Mouse (Mus musculus): ENCODE measurements around the gene Gpr19. TPM values are rescaled to one million over a fixed set of nuclear protein-coding genes. Genes with fewer than 3 reads are reported as not detected.

Gpr19 gene
- polyA plus RNA-seq (2015; fragmentation: Nextera tagmentation; extraction: Ambion mirVana): 13.5 and 13.6 TPM in 2 replicates

DNA sequence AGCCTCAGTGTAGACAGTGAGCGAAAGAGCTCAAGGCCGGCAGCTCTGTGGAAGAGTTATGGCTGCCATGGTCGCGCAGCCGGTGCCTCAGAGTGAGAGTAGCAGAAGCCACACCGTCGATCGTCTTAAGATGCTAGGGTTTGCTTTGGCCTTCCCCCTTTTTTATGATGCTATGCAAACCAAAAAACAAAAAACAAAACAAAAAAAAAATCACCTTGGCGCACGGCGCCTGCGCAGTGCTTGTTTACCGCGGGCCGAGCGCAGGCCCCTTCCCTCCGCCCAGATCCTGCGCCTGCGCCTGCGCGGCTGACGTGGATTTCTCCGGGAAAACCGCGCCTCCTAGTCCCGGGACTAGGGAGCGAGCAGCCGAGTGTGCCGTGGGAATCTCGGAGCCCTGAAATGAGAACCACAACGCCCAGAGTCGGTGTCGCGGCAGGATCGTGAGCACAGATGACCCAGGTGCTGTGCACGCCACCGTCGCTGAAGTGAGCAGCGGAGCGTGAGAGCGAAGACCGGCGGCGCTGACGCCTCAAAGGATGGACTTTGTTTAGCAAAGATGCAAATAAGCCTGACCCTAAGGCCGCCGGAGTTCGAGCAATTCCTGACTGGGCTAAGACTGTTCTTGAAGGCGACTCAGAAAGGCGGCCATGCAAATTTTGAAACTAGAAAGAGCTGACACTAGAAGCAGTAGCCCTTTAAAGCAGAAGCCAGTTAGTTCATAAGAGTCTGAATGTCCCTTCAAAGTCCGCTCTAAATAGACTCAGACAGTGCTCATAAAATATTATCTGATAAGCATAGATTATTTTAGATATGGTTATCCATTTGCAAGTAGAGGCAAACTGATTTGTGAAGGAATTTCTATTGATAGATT lies at the start of gene Gpr19:
Gpr19 (minus strand) TSS at position 484 of the 871 bp plus-strand sequence.
- ATAC-seq (ENCODE audit: low FRiP score, low TSS enrichment): peak; percentile 93
- H3K4me1 ChIP-seq (ENCODE audit: insufficient read depth, low read length): peaks cover 10% of the 10 kb centered on the region
- H3K36me3 ChIP-seq (ENCODE audit: insufficient read depth, low read length): no peaks in the 10 kb centered on the region
- H3K27me3 ChIP-seq (ENCODE audit: insufficient read depth, low read length): no peaks in the 10 kb centered on the region
- no peaks in the 10 kb centered on the region for H3K9me3 ChIP-seq (ENCODE audit: low read length)
- peak within 1 kb of the TSS; percentile 100 for H3K27ac ChIP-seq (ENCODE audit: low read length)
- peak within 1 kb of the TSS; percentile 65 for H3K4me3 ChIP-seq (ENCODE audit: low read length)
- WGBS: under 1% methylated on average over 51 of the region's 51 CpGs
- peak within 1 kb of the TSS; percentile 81 for H3K4me2 ChIP-seq (replicated peaks; ENCODE audit: low read depth, low read length)
- peak within 1 kb of the TSS; percentile 96 for H3K9ac ChIP-seq (replicated peaks; ENCODE audit: low read length)

DNA sequence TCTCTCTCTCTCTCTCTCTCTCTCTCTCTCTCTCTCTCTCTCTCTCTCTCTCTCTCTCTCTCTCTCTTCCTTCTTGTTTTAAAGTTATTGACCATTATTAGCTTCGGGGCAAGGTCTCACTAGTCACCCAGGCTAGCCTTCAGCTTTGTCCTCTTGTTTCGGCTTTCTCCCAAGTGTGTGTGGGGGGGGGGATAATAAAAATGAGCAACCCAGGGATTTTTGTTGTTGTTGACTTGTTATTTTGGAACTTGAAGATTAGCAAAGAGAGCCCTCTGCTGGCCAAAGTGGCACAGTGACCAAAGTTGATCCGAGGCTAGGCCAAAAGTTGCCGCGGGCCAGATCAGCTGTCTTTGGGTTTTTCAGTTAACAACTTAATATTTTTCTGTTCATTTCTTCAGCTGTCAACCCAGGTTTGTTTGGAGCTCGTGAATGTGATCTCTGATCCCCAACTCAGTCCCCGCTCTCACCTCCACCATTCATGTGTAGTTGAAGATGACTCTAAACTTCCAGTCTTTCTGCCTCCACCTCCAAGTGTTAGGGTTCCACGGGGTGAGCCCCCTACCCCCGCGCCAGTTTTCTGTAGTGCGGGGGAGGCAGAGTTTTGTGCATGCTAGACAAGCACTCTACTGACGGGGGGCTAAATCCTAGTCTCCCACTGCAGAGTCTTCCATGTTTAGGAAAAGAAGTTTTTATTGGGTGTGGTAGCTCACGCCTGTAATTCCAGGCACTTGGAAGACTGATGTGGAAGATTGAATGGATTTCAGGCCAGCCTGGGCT lies 49.1 kb upstream of the Gpr19 start:
- no peaks in the 10 kb centered on the region for H3K9me3 ChIP-seq (ENCODE audit: low read length)
- H3K4me1 ChIP-seq (ENCODE audit: insufficient read depth, low read length): peaks cover 20% of the 10 kb centered on the region
- no peak overlapping the region for H3K4me2 ChIP-seq (replicated peaks; ENCODE audit: low read depth, low read length)
- no peak overlapping the region for H3K27ac ChIP-seq (ENCODE audit: low read length)
- H3K9ac ChIP-seq (replicated peaks; ENCODE audit: low read length): no peak overlapping the region
- no peaks in the 10 kb centered on the region for H3K27me3 ChIP-seq (ENCODE audit: insufficient read depth, low read length)
- H3K36me3 ChIP-seq (ENCODE audit: insufficient read depth, low read length): no peaks in the 10 kb centered on the region
- H3K4me3 ChIP-seq (ENCODE audit: low read length): no peak overlapping the region
- no peak for ATAC-seq (ENCODE audit: low FRiP score, low TSS enrichment)
- WGBS: 45% methylated on average over 13 of the region's 13 CpGs

DNA sequence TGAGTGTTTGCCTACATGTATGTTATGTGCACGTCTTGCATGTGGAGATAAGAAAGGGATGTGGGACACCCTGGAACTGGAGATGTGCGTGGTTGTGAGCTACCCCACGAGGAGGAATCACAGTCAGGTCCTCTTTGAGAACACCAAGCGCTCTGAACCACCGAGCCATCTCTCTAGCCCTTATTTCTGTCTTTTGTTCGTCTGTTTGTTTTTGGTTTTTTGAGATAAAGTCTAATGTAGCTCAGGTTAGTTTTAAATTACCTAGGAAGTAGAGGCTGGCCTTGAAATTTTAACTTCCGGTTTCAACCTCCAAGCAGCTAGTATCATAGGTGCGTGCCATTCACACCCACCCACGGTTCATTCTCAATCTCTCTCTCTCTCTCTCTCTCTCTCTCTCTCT lies 48.5 kb upstream of the Gpr19 start:
- no peaks in the 10 kb centered on the region for H3K27me3 ChIP-seq (ENCODE audit: insufficient read depth, low read length)
- no peak overlapping the region for H3K4me3 ChIP-seq (ENCODE audit: low read length)
- H3K27ac ChIP-seq (ENCODE audit: low read length): no peak overlapping the region
- ATAC-seq (ENCODE audit: low FRiP score, low TSS enrichment): no peak
- H3K9me3 ChIP-seq (ENCODE audit: low read length): no peaks in the 10 kb centered on the region
- WGBS: 79% methylated on average over 9 of the region's 9 CpGs
- H3K4me1 ChIP-seq (ENCODE audit: insufficient read depth, low read length): peaks cover 20% of the 10 kb centered on the region
- peaks cover 2% of the 10 kb centered on the region; the same call in 1 of the 2 replicates for H3K36me3 ChIP-seq (ENCODE audit: insufficient read depth, low read length)
- no peak overlapping the region for H3K4me2 ChIP-seq (replicated peaks; ENCODE audit: low read depth, low read length)
- H3K9ac ChIP-seq (replicated peaks; ENCODE audit: low read length): no peak overlapping the region

DNA sequence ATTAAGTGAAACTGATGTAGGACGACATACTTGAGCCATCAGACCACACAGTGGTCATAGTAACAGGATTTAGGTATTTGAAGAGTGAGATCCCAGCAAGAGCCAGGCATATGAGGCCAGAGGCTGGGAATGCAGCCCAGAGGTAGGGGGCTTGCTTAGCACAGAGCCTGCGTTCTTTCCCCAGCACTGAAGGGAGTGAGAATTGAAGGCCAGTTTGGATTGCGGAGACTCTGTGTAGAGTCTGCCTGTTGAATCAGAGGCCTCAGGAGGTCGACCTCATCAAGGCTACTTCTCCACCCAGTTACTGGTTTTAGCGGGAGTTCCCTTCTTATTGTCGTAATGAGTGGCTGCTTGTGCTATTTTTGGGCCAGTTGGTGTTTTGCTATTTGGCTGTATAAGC lies 47.7 kb upstream of the Gpr19 start:
- WGBS: 68% methylated on average over 6 of the region's 6 CpGs
- H3K4me3 ChIP-seq (ENCODE audit: low read length): no peak overlapping the region
- H3K9me3 ChIP-seq (ENCODE audit: low read length): no peaks in the 10 kb centered on the region
- peaks cover 10% of the 10 kb centered on the region; the same call in 1 of the 2 replicates for H3K36me3 ChIP-seq (ENCODE audit: insufficient read depth, low read length)
- no peak overlapping the region for H3K9ac ChIP-seq (replicated peaks; ENCODE audit: low read length)
- H3K4me2 ChIP-seq (replicated peaks; ENCODE audit: low read depth, low read length): no peak overlapping the region
- H3K27me3 ChIP-seq (ENCODE audit: insufficient read depth, low read length): no peaks in the 10 kb centered on the region
- H3K27ac ChIP-seq (ENCODE audit: low read length): no peak overlapping the region
- H3K4me1 ChIP-seq (ENCODE audit: insufficient read depth, low read length): peaks cover 20% of the 10 kb centered on the region
- 0 out of 2 replicates have a peak, but pooled peaks have one; percentile 37 for ATAC-seq (ENCODE audit: low FRiP score, low TSS enrichment)

DNA sequence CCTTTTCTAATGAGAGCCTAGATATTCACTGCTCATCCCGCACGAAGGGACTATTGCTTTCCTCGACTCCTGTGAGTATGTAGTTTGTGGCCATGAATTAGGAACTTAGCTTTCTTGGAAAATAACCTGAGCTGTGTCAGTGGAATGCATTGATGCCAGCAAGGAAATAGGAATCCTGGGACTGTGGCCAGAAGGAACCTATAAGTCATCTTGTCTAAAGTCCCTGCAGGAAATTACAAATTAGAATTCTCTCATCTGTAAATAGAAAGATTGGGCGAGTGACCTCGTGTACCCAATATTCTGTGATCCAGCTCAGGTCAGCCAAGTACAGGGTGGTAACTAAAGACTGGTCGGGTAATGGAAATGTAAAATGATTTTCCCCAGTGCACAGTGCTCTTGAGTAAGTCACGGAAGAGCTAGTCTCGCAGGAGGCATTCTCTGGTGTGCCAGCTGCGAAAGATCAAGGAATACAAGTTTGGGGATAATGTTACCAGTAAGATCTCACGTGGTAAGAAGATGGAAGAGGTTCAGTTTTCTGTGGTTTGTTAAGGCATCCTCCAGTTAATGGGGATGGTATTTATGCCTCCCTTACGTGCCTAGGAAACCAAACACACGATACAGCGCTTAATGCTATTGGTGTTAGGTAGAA lies 45.5 kb upstream of the Gpr19 start:
- Histone ChIP-seq H3K36me3 (ENCODE audit: insufficient read depth, low read length) (peaks cover 10% of the 10 kb centered on the region; the same call in 1 of the 2 replicates), H3K27ac (ENCODE audit: low read length) (peak overlapping the region; percentile 41), H3K4me3 (ENCODE audit: low read length) (no peak overlapping the region), H3K4me2 (replicated peaks; ENCODE audit: low read depth, low read length) (no peak overlapping the region), H3K9ac (replicated peaks; ENCODE audit: low read length) (no peak overlapping the region), H3K9me3 (ENCODE audit: low read length) (no peaks in the 10 kb centered on the region), H3K27me3 (ENCODE audit: insufficient read depth, low read length) (no peaks in the 10 kb centered on the region), H3K4me1 (ENCODE audit: insufficient read depth, low read length) (peaks cover 20% of the 10 kb centered on the region)
- ATAC-seq (ENCODE audit: low FRiP score, low TSS enrichment): no peak
- 37% methylated on average over 13 of the region's 13 CpGs for WGBS

DNA sequence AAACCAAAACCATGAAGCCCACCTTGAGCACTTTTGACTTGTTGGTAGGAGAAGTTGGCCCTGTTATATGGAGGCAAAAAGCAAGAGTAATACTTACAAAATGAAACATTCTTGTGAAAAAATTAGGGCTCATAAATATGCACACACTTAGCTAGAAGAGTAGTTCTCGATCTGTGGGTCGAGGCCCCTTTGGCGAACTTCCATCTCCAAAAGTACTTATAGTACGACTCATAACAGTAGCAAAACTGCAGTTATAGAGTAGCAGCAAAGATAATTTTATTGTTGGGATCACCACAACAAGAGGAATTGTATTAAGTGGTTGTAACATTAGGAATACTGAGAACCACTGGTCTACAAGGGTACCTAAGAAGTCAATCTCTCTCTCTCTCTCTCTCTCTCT lies 41.4 kb upstream of the Gpr19 start:
- peaks cover 10% of the 10 kb centered on the region; the same call in 1 of the 2 replicates for H3K36me3 ChIP-seq (ENCODE audit: insufficient read depth, low read length)
- ATAC-seq (ENCODE audit: low FRiP score, low TSS enrichment): no peak

DNA sequence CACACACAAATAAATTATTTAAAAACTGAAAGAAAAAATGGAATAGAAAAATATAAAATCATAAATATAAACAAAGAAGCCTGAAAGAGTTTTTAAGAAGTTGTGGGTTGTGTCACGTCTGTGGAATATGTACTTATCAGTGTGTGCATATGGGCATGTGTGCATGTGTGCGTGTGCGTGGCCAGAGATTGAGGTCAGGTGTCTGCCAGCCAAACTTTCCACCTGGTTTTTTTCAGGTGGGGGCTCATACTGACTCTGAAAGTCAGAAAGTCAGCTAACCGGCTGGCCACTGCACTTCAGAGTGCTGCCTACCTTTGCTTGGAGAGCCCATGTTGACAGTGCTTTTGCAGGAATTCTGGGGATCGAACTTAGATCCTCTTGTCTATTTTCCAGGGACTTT lies 35.9 kb upstream of the Gpr19 start:
- H3K9ac ChIP-seq (replicated peaks; ENCODE audit: low read length): no peak overlapping the region
- 93% methylated on average over 5 of the region's 5 CpGs for WGBS
- H3K27ac ChIP-seq (ENCODE audit: low read length): no peak overlapping the region
- H3K9me3 ChIP-seq (ENCODE audit: low read length): no peaks in the 10 kb centered on the region
- H3K4me2 ChIP-seq (replicated peaks; ENCODE audit: low read depth, low read length): no peak overlapping the region
- peaks cover 27% of the 10 kb centered on the region for H3K4me1 ChIP-seq (ENCODE audit: insufficient read depth, low read length)
- H3K27me3 ChIP-seq (ENCODE audit: insufficient read depth, low read length): no peaks in the 10 kb centered on the region
- H3K36me3 ChIP-seq (ENCODE audit: insufficient read depth, low read length): no peaks in the 10 kb centered on the region
- no peak for ATAC-seq (ENCODE audit: low FRiP score, low TSS enrichment)
- H3K4me3 ChIP-seq (ENCODE audit: low read length): no peak overlapping the region

More for the DNA sequence above, 41.4 kb upstream of the Gpr19 start:
- H3K4me1 ChIP-seq (ENCODE audit: insufficient read depth, low read length): peaks cover 15% of the 10 kb centered on the region
- WGBS: 78% methylated on average over 4 of the region's 4 CpGs
- no peaks in the 10 kb centered on the region for H3K27me3 ChIP-seq (ENCODE audit: insufficient read depth, low read length)
- no peak overlapping the region for H3K9ac ChIP-seq (replicated peaks; ENCODE audit: low read length)
- H3K9me3 ChIP-seq (ENCODE audit: low read length): no peaks in the 10 kb centered on the region
- H3K4me2 ChIP-seq (replicated peaks; ENCODE audit: low read depth, low read length): no peak overlapping the region
- no peak overlapping the region for H3K27ac ChIP-seq (ENCODE audit: low read length)
- H3K4me3 ChIP-seq (ENCODE audit: low read length): no peak overlapping the region

DNA sequence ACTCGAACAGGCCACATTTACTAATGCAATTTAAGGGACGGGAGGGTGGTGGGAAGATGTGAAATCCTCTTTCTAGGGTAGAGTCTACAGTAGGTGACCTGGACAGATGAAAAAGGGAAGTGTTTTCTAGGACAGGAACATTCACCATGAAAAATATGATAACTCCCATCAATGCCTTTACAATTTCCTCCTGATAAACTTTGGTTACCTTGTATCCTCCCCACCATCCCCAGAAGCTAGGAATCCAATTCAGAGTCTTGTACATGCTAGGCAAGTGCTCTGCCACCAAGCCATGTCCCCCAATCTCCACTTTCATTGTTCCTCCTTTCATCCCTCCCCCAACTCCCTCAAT lies 34.8 kb upstream of the Gpr19 start:
- no peak for ATAC-seq (ENCODE audit: low FRiP score, low TSS enrichment)
- Histone ChIP-seq H3K9ac (replicated peaks; ENCODE audit: low read length) (0 out of 2 replicates have a peak overlapping the region, but pooled peaks have one; percentile 39), H3K27me3 (ENCODE audit: insufficient read depth, low read length) (no peaks in the 10 kb centered on the region), H3K36me3 (ENCODE audit: insufficient read depth, low read length) (no peaks in the 10 kb centered on the region), H3K27ac (ENCODE audit: low read length) (no peak overlapping the region), H3K4me3 (ENCODE audit: low read length) (no peak overlapping the region), H3K9me3 (ENCODE audit: low read length) (no peaks in the 10 kb centered on the region), H3K4me2 (replicated peaks; ENCODE audit: low read depth, low read length) (no peak overlapping the region; the same call in 1 of the 2 replicates), H3K4me1 (ENCODE audit: insufficient read depth, low read length) (peaks cover 27% of the 10 kb centered on the region)
- WGBS: 65% methylated on average over 2 of the region's 2 CpGs

DNA sequence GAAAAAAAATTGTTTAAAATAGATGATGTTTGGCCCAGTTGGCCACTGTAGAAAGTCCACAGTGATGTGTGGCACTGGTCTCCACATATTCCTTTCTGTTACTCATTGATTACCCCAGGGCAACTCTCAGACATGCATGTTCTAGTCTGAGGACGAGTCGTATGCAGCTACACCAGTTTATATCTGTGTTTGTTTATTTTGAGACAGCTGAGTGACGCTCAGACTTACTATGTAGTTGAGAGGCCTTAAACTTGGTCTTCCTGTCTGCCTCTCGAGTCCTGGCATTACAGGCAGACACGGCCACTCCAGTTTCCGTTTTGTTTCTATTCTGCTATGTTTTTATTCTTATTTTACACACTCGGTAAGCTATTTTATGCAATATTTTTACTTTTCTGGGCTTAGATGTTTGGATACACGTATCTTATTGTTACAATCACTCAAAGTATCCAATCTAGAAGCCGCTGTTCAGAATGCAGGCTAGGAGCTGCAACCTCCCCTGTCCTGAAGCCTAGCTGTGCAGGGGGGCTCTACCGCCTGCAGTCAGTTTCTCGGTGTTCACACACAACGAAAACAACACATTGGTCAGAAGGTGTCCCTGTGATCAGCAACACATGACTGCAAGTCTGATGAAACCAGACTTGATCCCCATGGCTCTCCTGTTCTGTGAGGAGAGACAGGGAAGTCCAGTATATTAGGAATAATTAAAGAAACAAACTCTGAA lies 34.3 kb upstream of the Gpr19 start:
- Histone ChIP-seq H3K9me3 (ENCODE audit: low read length) (no peaks in the 10 kb centered on the region), H3K4me3 (ENCODE audit: low read length) (no peak overlapping the region), H3K36me3 (ENCODE audit: insufficient read depth, low read length) (no peaks in the 10 kb centered on the region), H3K27me3 (ENCODE audit: insufficient read depth, low read length) (no peaks in the 10 kb centered on the region), H3K4me2 (replicated peaks; ENCODE audit: low read depth, low read length) (peak overlapping the region; percentile 34), H3K27ac (ENCODE audit: low read length) (no peak overlapping the region), H3K9ac (replicated peaks; ENCODE audit: low read length) (peak overlapping the region; percentile 39; the same call in 1 of the 2 replicates), H3K4me1 (ENCODE audit: insufficient read depth, low read length) (peaks cover 28% of the 10 kb centered on the region)
- no peak for ATAC-seq (ENCODE audit: low FRiP score, low TSS enrichment)
- 48% methylated on average over 12 of the region's 12 CpGs for WGBS
